Mouse (Mus musculus) liver, embryonic 14.5 days (tissue): Measurements from ENCODE around the gene Tmem191c. TPM values are rescaled to one million over a fixed set of nuclear protein-coding genes. Genes with fewer than 3 reads are reported as not detected.

Experiments used
- ATAC-seq: fragments of 200-750 bp; cut with Nextera tagmentation; 2 replicates; pipeline ENCODE4 v1.8.0; 2017; ENCODE audit warnings: moderate number of reproducible peaks, mild to moderate bottlenecking, moderate library complexity; ENCODE audit not compliant: insufficient read depth
- DNase-seq, 3 experiments: peaks; one replicate each; pipeline ENCODE4 v3.0.0-alpha.2; 2012 to 2013; ENCODE audit warnings: low read depth in 3 of 3, low spot score in 3 of 3
- H3K27ac ChIP-seq: fragments of 300-500 bp; sonication (generic); 2 replicates; pipeline ENCODE4 v1.5.1; 2014; ENCODE audit warnings: moderate library complexity, mild to moderate bottlenecking, control low read depth, inconsistent platforms
- H3K27me3 ChIP-seq: fragments of 300-500 bp; sonication (generic); 2 replicates; pipeline ENCODE4 v1.6.1; 2014; ENCODE audit warnings: mild to moderate bottlenecking, low read length, moderate library complexity; ENCODE audit not compliant: control insufficient read depth, insufficient read depth
- H3K36me3 ChIP-seq: fragments of 300-500 bp; sonication (generic); replicated peaks from 2 replicates; pipeline ENCODE4 v1.6.1; 2014; ENCODE audit warnings: low read depth; ENCODE audit not compliant: control insufficient read depth, insufficient read depth
- H3K4me1 ChIP-seq, 2 experiments: fragments of 200-500 bp in 1 of 2; fragments of 300-500 bp in 1 of 2; sonication (generic) in 1 of 2; replicated peaks; 2 replicates each; pipeline ENCODE4 v1.6.1; 2012 to 2014; ENCODE audit warnings: antibody characterized with exemption in 1 of 2, inconsistent platforms in 1 of 2, low read length in 1 of 2; ENCODE audit not compliant: control insufficient read depth in 2 of 2, insufficient read depth in 2 of 2
- H3K4me2 ChIP-seq: fragments of 300-500 bp; sonication (generic); 2 replicates; pipeline ENCODE4 v1.6.1; 2014; ENCODE audit warnings: low read depth, mild to moderate bottlenecking, control low read depth, moderate library complexity
- H3K4me3 ChIP-seq, 2 experiments: fragments of 200-500 bp in 1 of 2; fragments of 300-500 bp in 1 of 2; sonication (generic) in 1 of 2; 2 replicates each; pipeline ENCODE4 v1.5.1; 2012 to 2014; ENCODE audit warnings: low read depth in 2 of 2, low read length in 2 of 2, mild to moderate bottlenecking in 2 of 2, control low read depth in 1 of 2, inconsistent platforms in 1 of 2, moderate library complexity in 1 of 2; ENCODE audit not compliant: insufficient read depth in 1 of 2
- H3K9ac ChIP-seq: fragments of 300-500 bp; sonication (generic); replicated peaks from 2 replicates; pipeline ENCODE4 v1.6.1; 2014; ENCODE audit warnings: mild to moderate bottlenecking, control low read depth, moderate library complexity
- H3K9me3 ChIP-seq: fragments of 300-500 bp; sonication (generic); 2 replicates; pipeline ENCODE4 v1.6.1; 2016; ENCODE audit warnings: low read length, mixed read lengths; ENCODE audit not compliant: control insufficient read depth
- CTCF ChIP-seq: IDR thresholded peaks from 2 replicates; pipeline ENCODE4 v1.5.1; 2016; ENCODE audit warnings: antibody characterized with exemption, low read depth, control low read depth
- EP300 ChIP-seq: IDR thresholded peaks from 2 replicates; pipeline ENCODE4 v1.6.1; 2016; ENCODE audit warnings: antibody characterized with exemption, low read depth
- WGBS: fragments of 180-500 bp; shearing (Covaris S2); extraction: QIAGEN DNeasy Blood & Tissue Kit; methylation state at CpG from one replicate; pipeline ENCODE4 v1.1.7; 2014; ENCODE audit not compliant: insufficient replicate concordance; 5-methylcytosine and 5-hydroxymethylcytosine counted together
- polyA plus RNA-seq, 2 experiments: library from polyadenylated mRNA; depleted of rRNA in 1 of 2; stranded (reverse) in 1 of 2; unstranded in 1 of 2; fragments of >200 nt; fragmentation: Nextera tagmentation in 1 of 2; extraction: Ambion mirVana in 1 of 2; gene quantifications; 2 replicates each; pipeline versions ENCODE4 v1.2.1 to v1.2.3; 2012 to 2014

Gene Tmem191c
- polyA plus RNA-seq, 2 experiments, result 1.6 to 4.3 TPM

DNA sequence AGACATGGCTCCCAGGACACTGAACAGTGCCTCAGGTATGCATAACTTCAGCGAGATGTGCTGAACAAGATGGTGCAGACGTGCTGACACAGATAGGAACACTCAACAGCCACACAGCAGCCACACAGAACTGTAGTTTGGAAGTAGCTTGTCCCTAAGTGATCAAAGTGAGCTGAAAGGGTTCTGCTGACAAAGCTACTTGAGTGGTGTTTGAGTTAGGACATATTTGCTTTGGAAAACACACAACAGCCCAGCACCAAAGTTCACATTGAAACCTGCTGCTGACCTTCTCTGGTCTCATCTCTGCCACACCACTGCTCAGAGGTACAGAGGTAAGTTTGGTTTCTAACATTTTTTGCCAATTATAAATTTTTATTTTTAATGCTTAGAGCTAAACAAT is 55.2 kb downstream of the Tmem191c start, which contains the start of gene Serpind1:
Gene Serpind1 (plus strand): TSS at position 256 of the 400 bp plus-strand sequence.
- Histone ChIP-seq H3K4me3 (peak within 1 kb of the TSS; percentile 12 to 74; a peak in 3 of 4 replicates), H3K9ac (no peak within 1 kb of the TSS)
- peak; percentile 37; the same call in 1 of the 2 replicates for ATAC-seq

DNA sequence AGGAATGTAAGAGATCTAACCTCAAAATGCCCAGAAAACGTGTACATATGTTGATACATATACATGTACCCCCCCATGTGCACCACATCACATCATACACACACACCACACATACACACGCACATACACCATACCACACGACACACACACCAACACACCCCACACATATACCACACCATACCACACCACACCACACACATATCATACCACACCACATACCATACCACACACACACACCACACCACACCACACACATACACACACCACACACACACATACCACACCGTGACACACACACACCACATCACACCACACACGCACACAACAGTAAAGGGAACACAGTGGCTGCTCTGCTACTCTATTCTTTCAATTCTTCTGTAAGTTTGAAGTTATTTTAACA is 56.0 kb downstream of the Tmem191c start:
- H3K9me3 ChIP-seq, result no peaks in the 10 kb centered on the region
- no peaks in the 10 kb centered on the region for H3K4me1 ChIP-seq
- WGBS, result 73% methylated on average over 5 of the region's 5 CpGs
- ATAC-seq (no peak), DNase-seq (no peak)
- no peaks in the 10 kb centered on the region; the same call in 1 of the 2 replicates for H3K36me3 ChIP-seq
- H3K9ac ChIP-seq, result no peak overlapping the region
- H3K4me3 ChIP-seq, result peak overlapping the region; percentile 12 to 74; a peak in 3 of 4 replicates
- H3K4me2 ChIP-seq, result peak overlapping the region; percentile 9; the same call in 1 of the 2 replicates
- H3K27ac ChIP-seq, result no peak overlapping the region
- no peaks in the 10 kb centered on the region for H3K27me3 ChIP-seq
- TF ChIP-seq EP300, result no peak
- no peak for TF ChIP-seq CTCF

More for the DNA sequence above, 55.2 kb downstream of the Tmem191c start, which contains the start of gene Serpind1:
- WGBS, result 44% methylated on average over 2 of the region's 2 CpGs
- Histone ChIP-seq H3K9me3 (no peaks in the 10 kb centered on the region), H3K4me2 (peak within 1 kb of the TSS; percentile 33; the same call in 1 of the 2 replicates), H3K27ac (no peak within 1 kb of the TSS), H3K36me3 (no peaks in the 10 kb centered on the region), H3K4me1 (no peaks in the 10 kb centered on the region), H3K27me3 (no peaks in the 10 kb centered on the region)
- peak in 1 of 3 experiments; percentile 13 for DNase-seq
- TF ChIP-seq EP300, result no peak
- TF ChIP-seq CTCF, result no peak

Other genes starting within 250 kb of the Tmem191c start
- 0.20 and 0.51 TPM in 2 replicates for gene Ypel1, start 206.4 kb upstream of the Tmem191c start, polyA plus RNA-seq (2012; rRNA removed)
- 0.43 and 0.94 TPM in 2 replicates for gene Ypel1, start 206.4 kb upstream of the Tmem191c start, polyA plus RNA-seq (2014; fragmentation: Nextera tagmentation; extraction: Ambion mirVana)
- gene Ppil2, start 164.8 kb upstream of the Tmem191c start, polyA plus RNA-seq (2012; rRNA removed), result 29.1 and 33.4 TPM in 2 replicates
- gene Ppil2, start 164.8 kb upstream of the Tmem191c start, polyA plus RNA-seq (2014; fragmentation: Nextera tagmentation; extraction: Ambion mirVana), result 46.1 and 50.5 TPM in 2 replicates
- 18.8 and 21.5 TPM in 2 replicates for gene 2610318N02Rik, start 150.9 kb upstream of the Tmem191c start, polyA plus RNA-seq (2012; rRNA removed)
- 15.2 and 16.7 TPM in 2 replicates for gene 2610318N02Rik, start 150.9 kb upstream of the Tmem191c start, polyA plus RNA-seq (2014; fragmentation: Nextera tagmentation; extraction: Ambion mirVana)
- gene Sdf2l1, start 143.7 kb upstream of the Tmem191c start, polyA plus RNA-seq (2012; rRNA removed), result 22.4 and 23.3 TPM in 2 replicates
- gene Sdf2l1, start 143.7 kb upstream of the Tmem191c start, polyA plus RNA-seq (2014; fragmentation: Nextera tagmentation; extraction: Ambion mirVana), result 38.3 and 41.0 TPM in 2 replicates
- gene Ydjc, start 131.5 kb upstream of the Tmem191c start, polyA plus RNA-seq (2012; rRNA removed), result 10.2 and 10.8 TPM in 2 replicates
- 7.9 and 9.6 TPM in 2 replicates for gene Ydjc, start 131.5 kb upstream of the Tmem191c start, polyA plus RNA-seq (2014; fragmentation: Nextera tagmentation; extraction: Ambion mirVana)
- 0.92 and 1.0 TPM in 2 replicates for gene Ccdc116, start 128.8 kb upstream of the Tmem191c start, polyA plus RNA-seq (2012; rRNA removed)
- gene Ccdc116, start 128.8 kb upstream of the Tmem191c start, polyA plus RNA-seq (2014; fragmentation: Nextera tagmentation; extraction: Ambion mirVana), result 0.37 and 0.51 TPM in 2 replicates
- 34.6 and 65.1 TPM in 2 replicates for gene Ube2l3, start 73.4 kb upstream of the Tmem191c start, polyA plus RNA-seq (2012; rRNA removed)
- gene Ube2l3, start 73.4 kb upstream of the Tmem191c start, polyA plus RNA-seq (2014; fragmentation: Nextera tagmentation; extraction: Ambion mirVana), result 208 and 218 TPM in 2 replicates
- gene Rimbp3, start 67.5 kb upstream of the Tmem191c start, polyA plus RNA-seq (2012; rRNA removed), result 0.01 and 0.03 TPM in 2 replicates
- 0.05 and 0.06 TPM in 2 replicates for gene Rimbp3, start 67.5 kb upstream of the Tmem191c start, polyA plus RNA-seq (2014; fragmentation: Nextera tagmentation; extraction: Ambion mirVana)
- 2.0 and 2.2 TPM in 2 replicates for gene Hic2, start 42.5 kb upstream of the Tmem191c start, polyA plus RNA-seq (2012; rRNA removed)
- 2.0 TPM in 2 replicates for gene Hic2, start 42.5 kb upstream of the Tmem191c start, polyA plus RNA-seq (2014; fragmentation: Nextera tagmentation; extraction: Ambion mirVana)
- gene Serpind1, start 55.3 kb downstream of the Tmem191c start, polyA plus RNA-seq (2012; rRNA removed), result 101 and 113 TPM in 2 replicates
- 154 and 169 TPM in 2 replicates for gene Serpind1, start 55.3 kb downstream of the Tmem191c start, polyA plus RNA-seq (2014; fragmentation: Nextera tagmentation; extraction: Ambion mirVana)
- gene Snap29, start 129.9 kb downstream of the Tmem191c start, polyA plus RNA-seq (2012; rRNA removed), result 3.1 and 4.3 TPM in 2 replicates
- gene Snap29, start 129.9 kb downstream of the Tmem191c start, polyA plus RNA-seq (2014; fragmentation: Nextera tagmentation; extraction: Ambion mirVana), result 4.5 and 4.9 TPM in 2 replicates
- 15.9 and 19.0 TPM in 2 replicates for gene Pi4ka, start 130.2 kb downstream of the Tmem191c start, polyA plus RNA-seq (2012; rRNA removed)
- gene Pi4ka, start 130.2 kb downstream of the Tmem191c start, polyA plus RNA-seq (2014; fragmentation: Nextera tagmentation; extraction: Ambion mirVana), result 13.7 and 16.8 TPM in 2 replicates
- 6.8 and 8.0 TPM in 2 replicates for gene Crkl, start 175.9 kb downstream of the Tmem191c start, polyA plus RNA-seq (2012; rRNA removed)
- gene Crkl, start 175.9 kb downstream of the Tmem191c start, polyA plus RNA-seq (2014; fragmentation: Nextera tagmentation; extraction: Ambion mirVana), result 18.8 and 25.0 TPM in 2 replicates
- gene Aifm3, start 213.5 kb downstream of the Tmem191c start, polyA plus RNA-seq (2012; rRNA removed), result 0.67 and 1.3 TPM in 2 replicates
- gene Aifm3, start 213.5 kb downstream of the Tmem191c start, polyA plus RNA-seq (2014; fragmentation: Nextera tagmentation; extraction: Ambion mirVana), result 0.53 and 0.99 TPM in 2 replicates
- gene Lztr1, start 232.6 kb downstream of the Tmem191c start, polyA plus RNA-seq (2012; rRNA removed), result 32.0 and 32.5 TPM in 2 replicates
- gene Lztr1, start 232.6 kb downstream of the Tmem191c start, polyA plus RNA-seq (2014; fragmentation: Nextera tagmentation; extraction: Ambion mirVana), result 15.5 and 17.2 TPM in 2 replicates